Mouse (Mus musculus) forebrain, postnatal 0 days (tissue): ENCODE measurements around the gene Farp1. TPM values are rescaled to one million over a fixed set of nuclear protein-coding genes. Genes with fewer than 3 reads are reported as not detected.

Experiments used
- ATAC-seq: fragments of 200-750 bp; cut with Nextera tagmentation; 2 replicates; pipeline ENCODE4 v1.8.0; 2017; ENCODE audit warnings: mild to moderate bottlenecking, moderate library complexity
- DNase-seq: peaks from one replicate; pipeline ENCODE4 v3.0.0-alpha.2; 2015
- H3K27ac ChIP-seq: fragments of 300-500 bp; sonication (generic); 2 replicates; pipeline ENCODE4 v1.5.1; 2014; ENCODE audit warnings: low read depth, mild to moderate bottlenecking, antibody characterized with exemption, low read length, moderate library complexity, mixed read lengths
- H3K27me3 ChIP-seq: fragments of 300-500 bp; sonication (generic); 2 replicates; pipeline ENCODE4 v1.6.1; 2014; ENCODE audit warnings: mild to moderate bottlenecking, low read length, mixed read lengths; ENCODE audit not compliant: insufficient read depth
- H3K36me3 ChIP-seq: fragments of 300-500 bp; sonication (generic); 2 replicates; pipeline ENCODE4 v1.6.1; 2014; ENCODE audit warnings: mild to moderate bottlenecking, moderate library complexity; ENCODE audit not compliant: insufficient read depth
- H3K4me1 ChIP-seq: fragments of 300-500 bp; sonication (generic); 2 replicates; pipeline ENCODE4 v1.6.1; 2014; ENCODE audit warnings: antibody characterized with exemption; ENCODE audit not compliant: insufficient read depth
- H3K4me2 ChIP-seq: fragments of 300-500 bp; sonication (generic); 2 replicates; pipeline ENCODE4 v1.6.1; 2014; ENCODE audit warnings: low read depth, mild to moderate bottlenecking, moderate library complexity
- H3K4me3 ChIP-seq: fragments of 300-500 bp; sonication (generic); 2 replicates; pipeline ENCODE4 v1.5.1; 2014; ENCODE audit warnings: low read depth, low read length, mixed read lengths
- H3K9ac ChIP-seq: fragments of 300-500 bp; sonication (generic); 2 replicates; pipeline ENCODE4 v1.6.1; 2014; ENCODE audit warnings: mild to moderate bottlenecking
- H3K9me3 ChIP-seq: fragments of 300-500 bp; sonication (generic); 2 replicates; pipeline ENCODE4 v1.6.1; 2016; ENCODE audit warnings: low read length
- CTCF ChIP-seq: sonication (generic); IDR thresholded peaks from 2 replicates; pipeline ENCODE4 v1.5.1; 2016; ENCODE audit warnings: antibody characterized with exemption, control low read depth, low read depth
- WGBS: fragments of 180-500 bp; shearing (Covaris S2); extraction: QIAGEN DNeasy Blood & Tissue Kit; methylation state at CpG from one replicate; pipeline ENCODE4 v1.1.7; 2014; 5-methylcytosine and 5-hydroxymethylcytosine counted together
- polyA plus RNA-seq: library from polyadenylated mRNA; unstranded; fragments of >200 nt; fragmentation: Nextera tagmentation; extraction: Ambion mirVana; gene quantifications from 2 replicates; pipeline ENCODE4 v1.2.1, GENCODE M21; 2015
- total RNA-seq: library from RNA; depleted of rRNA; stranded (reverse); fragments of >200 nt; gene quantifications from 2 replicates; pipeline ENCODE4 v1.2.3, GENCODE M21; 2014

Gene Farp1
- total and polyA plus RNA-seq, 2 experiments from 2014 or later: 48.3 to 120 TPM

- Histone ChIP-seq H3K4me3 (no peak overlapping the region), H3K9me3 (no peaks in the 10 kb centered on the region), H3K27ac (no peak overlapping the region), H3K9ac (no peak overlapping the region), H3K27me3 (no peaks in the 10 kb centered on the region), H3K36me3 (peaks cover 70% of the 10 kb centered on the region), H3K4me1 (no peaks in the 10 kb centered on the region), H3K4me2 (no peak overlapping the region)
- no peak for ATAC-seq
- no peak for TF ChIP-seq CTCF
- DNase-seq: no peak
Observed at GRCm38 (mm10) chr14:121281336-121281710, 246.3 kb downstream of the Farp1 start.

GRCm38 (mm10) chr14:121285379-121286120 is 250.6 kb downstream of the Farp1 start:
- TF ChIP-seq CTCF: peak; percentile 60
- Histone ChIP-seq H3K4me2 (no peak overlapping the region), H3K36me3 (peaks cover 46% of the 10 kb centered on the region), H3K9ac (no peak overlapping the region), H3K4me3 (no peak overlapping the region), H3K27me3 (no peaks in the 10 kb centered on the region), H3K4me1 (no peaks in the 10 kb centered on the region), H3K27ac (no peak overlapping the region), H3K9me3 (no peaks in the 10 kb centered on the region)
- 91% methylated on average over 14 of the region's 14 CpGs for WGBS
- ATAC-seq (no peak), DNase-seq (peak; percentile 47)

GRCm38 (mm10) chr14:121291881-121292280 is 256.9 kb downstream of the Farp1 start:
- DNase-seq: no peak
- ATAC-seq: no peak
- no peak overlapping the region for H3K4me3 ChIP-seq
- no peak overlapping the region for H3K9ac ChIP-seq
- H3K27ac ChIP-seq: no peak overlapping the region
- H3K27me3 ChIP-seq: no peaks in the 10 kb centered on the region
- no peak for TF ChIP-seq CTCF
- no peaks in the 10 kb centered on the region for H3K4me1 ChIP-seq
- H3K36me3 ChIP-seq: peaks cover 32% of the 10 kb centered on the region
- WGBS: 81% methylated on average over 8 of the region's 8 CpGs
- H3K9me3 ChIP-seq: no peaks in the 10 kb centered on the region
- H3K4me2 ChIP-seq: no peak overlapping the region

GRCm38 (mm10) chr14:121292391-121292790 is 257.4 kb downstream of the Farp1 start:
- H3K4me1 ChIP-seq: no peaks in the 10 kb centered on the region
- no peaks in the 10 kb centered on the region for H3K27me3 ChIP-seq
- WGBS: 89% methylated on average over 3 of the region's 3 CpGs
- ATAC-seq (no peak), DNase-seq (no peak)
- TF ChIP-seq CTCF: no peak
- no peak overlapping the region for H3K4me3 ChIP-seq
- H3K36me3 ChIP-seq: peaks cover 32% of the 10 kb centered on the region
- no peak overlapping the region for H3K4me2 ChIP-seq
- no peaks in the 10 kb centered on the region for H3K9me3 ChIP-seq
- H3K9ac ChIP-seq: no peak overlapping the region
- H3K27ac ChIP-seq: no peak overlapping the region

- Histone ChIP-seq H3K27ac (no peak overlapping the region), H3K4me3 (no peak overlapping the region), H3K4me2 (no peak overlapping the region), H3K27me3 (no peaks in the 10 kb centered on the region), H3K36me3 (peaks cover 29% of the 10 kb centered on the region), H3K9ac (no peak overlapping the region), H3K9me3 (no peaks in the 10 kb centered on the region), H3K4me1 (no peaks in the 10 kb centered on the region)
- no peak for DNase-seq
- TF ChIP-seq CTCF: no peak
- ATAC-seq: no peak
- WGBS: 92% methylated on average over 12 of the region's 12 CpGs
Observed at GRCm38 (mm10) chr14:121294484-121294883, 259.5 kb downstream of the Farp1 start.

- Histone ChIP-seq H3K9me3 (no peaks in the 10 kb centered on the region), H3K9ac (no peak overlapping the region), H3K4me1 (no peaks in the 10 kb centered on the region), H3K4me3 (no peak overlapping the region), H3K27ac (no peak overlapping the region), H3K4me2 (no peak overlapping the region), H3K36me3 (peaks cover 27% of the 10 kb centered on the region), H3K27me3 (no peaks in the 10 kb centered on the region)
- ATAC-seq (no peak), DNase-seq (no peak)
- WGBS: 59% methylated on average over 6 of the region's 6 CpGs
- TF ChIP-seq CTCF: no peak
Observed at GRCm38 (mm10) chr14:121297103-121297502, 262.1 kb downstream of the Farp1 start.

- no peak for DNase-seq
- WGBS: 91% methylated on average over 5 of the region's 5 CpGs
- peaks cover 20% of the 10 kb centered on the region for H3K36me3 ChIP-seq
- H3K4me1 ChIP-seq: peaks cover under 1% of the 10 kb centered on the region; the same call in 1 of the 2 replicates
- no peaks in the 10 kb centered on the region for H3K9me3 ChIP-seq
- TF ChIP-seq CTCF: no peak
- H3K27me3 ChIP-seq: no peaks in the 10 kb centered on the region
- H3K27ac ChIP-seq: no peak overlapping the region
- no peak overlapping the region for H3K4me2 ChIP-seq
- no peak overlapping the region for H3K9ac ChIP-seq
- H3K4me3 ChIP-seq: no peak overlapping the region
- ATAC-seq: no peak
Observed at GRCm38 (mm10) chr14:121298537-121298936, 263.5 kb downstream of the Farp1 start.
